Mouse (Mus musculus) retina, adult 2 months (tissue): ENCODE measurements around the gene Myt1l.

ENCODE experiments used
- DNase-seq: peaks from one replicate; pipeline ENCODE4 v3.0.0-alpha.2; 2012; ENCODE audit warnings: low read depth, low spot score

Myt1l gene

DNA sequence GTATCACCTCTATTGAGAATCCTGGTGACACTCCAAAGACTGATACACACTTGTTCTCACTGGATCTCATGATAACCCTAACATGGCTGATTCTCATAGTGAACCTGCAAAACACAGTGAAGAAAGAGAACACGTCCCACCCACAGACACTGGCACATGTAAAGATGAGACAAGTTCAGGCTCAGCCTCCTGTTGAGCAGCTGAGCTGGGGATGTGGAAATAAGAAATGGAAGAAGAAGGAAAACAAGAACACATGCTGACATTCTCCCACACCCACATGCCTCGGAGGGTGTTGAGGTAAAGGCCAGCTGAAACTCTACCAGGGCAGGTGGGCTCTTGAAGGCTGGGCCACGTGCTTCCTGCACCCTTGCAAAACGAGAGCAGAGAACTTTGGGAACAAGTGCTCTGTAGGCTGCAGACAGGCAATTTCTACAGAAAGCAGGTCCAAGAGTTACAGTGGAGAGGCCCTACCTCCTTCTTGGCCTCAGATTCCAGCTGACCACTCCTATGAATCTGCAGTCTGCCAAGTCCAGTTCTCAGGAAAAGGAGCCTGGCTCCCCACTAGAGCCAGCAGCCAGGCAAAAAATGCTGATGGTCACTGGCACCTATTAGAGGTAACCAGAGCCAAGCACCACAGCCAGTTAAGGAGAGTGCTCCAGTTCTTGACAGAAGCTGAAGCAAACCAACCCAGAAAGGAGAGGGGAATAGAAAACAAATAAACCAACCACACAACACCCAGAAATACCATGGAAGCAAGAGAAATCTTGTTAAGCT lies 376.1 kb downstream of the Myt1l start:
- no peak for DNase-seq

DNA sequence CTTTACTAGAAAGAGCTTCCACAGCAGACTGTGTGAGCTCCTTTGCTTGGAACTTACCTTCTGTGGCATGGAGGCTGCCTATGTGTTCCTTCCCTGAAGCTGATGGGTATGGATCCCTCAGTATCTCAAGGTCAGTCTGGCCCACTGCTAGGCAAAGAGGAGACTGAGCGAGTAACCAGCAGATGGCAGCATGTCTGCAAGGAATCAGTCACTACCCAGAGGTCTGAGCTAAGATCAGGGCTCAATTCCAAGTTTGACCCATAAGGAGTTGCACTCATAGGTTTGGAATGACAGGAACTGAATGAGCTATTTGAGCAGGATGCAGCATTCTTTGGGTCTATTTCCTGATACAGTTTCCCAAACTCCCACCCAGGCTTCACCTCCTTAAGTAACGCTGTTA lies 378.9 kb downstream of the Myt1l start:
- DNase-seq = no peak

DNA sequence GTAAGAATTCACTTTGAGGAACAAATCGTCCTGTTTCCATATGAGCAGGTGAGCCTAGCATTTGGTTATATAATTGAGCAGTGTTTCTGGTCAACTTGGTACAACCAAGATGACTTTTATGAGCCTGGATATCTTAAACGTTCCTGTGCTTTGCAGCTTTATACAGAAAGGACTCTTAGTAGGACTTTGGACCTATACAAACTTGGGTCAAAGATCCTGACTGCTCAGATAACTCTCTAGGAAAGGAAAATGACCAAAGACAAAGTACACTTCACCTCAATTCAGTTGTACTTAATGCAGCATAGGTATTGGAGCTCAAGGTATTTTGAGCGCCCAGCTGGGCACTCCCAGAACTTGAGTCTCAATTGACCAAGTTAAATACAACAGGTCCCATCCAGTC lies 388.0 kb downstream of the Myt1l start:
- DNase-seq = no peak

DNA sequence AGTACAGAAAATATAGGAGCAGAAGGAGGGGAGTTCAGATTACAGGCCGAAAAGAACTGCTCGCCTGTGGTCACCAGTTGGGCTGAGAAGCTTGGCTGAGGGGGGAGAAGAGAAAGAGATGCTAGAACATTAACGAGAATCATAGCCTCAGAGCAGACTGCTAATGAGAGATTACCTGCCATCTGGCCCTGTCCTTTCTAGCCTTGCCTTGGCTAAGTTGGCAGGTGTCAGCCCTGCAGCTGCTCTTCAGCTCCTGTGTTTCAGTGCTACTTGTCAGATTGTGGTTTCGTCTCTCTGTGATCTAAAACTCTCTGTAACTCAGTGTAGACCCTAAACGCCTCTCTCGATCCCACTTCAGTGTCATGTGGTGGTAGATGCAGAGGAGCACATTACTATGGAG lies 388.6 kb downstream of the Myt1l start:
- DNase-seq = no peak

DNA sequence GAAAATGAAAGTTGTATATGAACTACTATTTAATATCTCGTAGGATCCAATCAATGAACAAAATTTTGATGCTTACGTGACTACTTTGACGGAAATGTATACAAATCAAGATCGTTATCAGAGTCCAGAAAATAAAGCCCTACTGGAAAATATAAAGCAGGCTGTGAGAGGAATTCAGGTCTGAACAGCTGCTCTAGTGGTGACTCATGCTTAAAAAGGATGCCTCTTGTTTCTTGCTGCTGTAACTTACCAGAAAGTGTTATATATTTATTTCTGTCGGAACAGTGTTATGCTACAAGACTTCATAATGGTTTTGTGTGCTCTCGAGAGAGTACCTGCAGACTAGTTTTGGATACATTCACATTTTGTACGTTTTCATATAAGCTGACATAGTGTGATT lies 392.1 kb downstream of the Myt1l start:
- no peak for DNase-seq

DNA sequence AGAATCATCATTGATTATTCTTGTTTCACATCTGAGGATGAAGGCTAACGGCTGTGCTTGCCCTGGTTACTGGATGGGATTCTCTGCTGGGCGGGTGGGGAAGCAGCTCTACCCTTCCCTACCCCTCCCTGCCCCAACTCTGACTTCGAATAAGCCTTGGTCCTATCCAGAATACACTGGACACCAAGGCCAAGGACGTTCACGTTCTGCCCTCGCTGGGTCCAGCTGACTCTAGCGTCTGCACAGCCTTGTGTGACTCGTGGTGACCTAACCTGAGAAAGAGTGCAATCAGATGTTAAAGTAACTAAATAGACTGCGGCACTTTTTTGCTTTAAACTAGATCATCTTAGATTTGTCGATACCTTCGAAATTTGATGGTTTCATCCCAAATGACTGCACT lies 393.3 kb downstream of the Myt1l start:
- DNase-seq = no peak

DNA sequence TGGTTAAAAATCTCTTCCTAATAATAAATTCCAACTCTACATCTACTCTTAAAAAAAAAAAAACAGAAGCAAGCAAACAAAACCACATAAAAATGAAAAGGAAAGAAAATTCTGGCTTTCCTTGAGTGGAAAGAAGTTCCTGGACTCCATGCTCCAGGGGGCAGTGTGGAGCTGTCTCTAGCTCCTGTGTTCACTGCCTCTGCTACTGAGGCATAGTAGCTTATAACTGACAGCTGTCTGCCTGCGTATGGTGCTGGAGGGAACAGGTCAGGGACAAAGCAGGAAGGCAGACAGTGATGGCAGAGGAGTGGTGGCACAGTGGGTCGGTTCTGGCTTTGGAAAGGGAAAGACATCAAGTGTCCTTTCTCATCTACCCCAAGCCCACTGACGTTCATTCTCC lies 398.7 kb downstream of the Myt1l start:
- no peak for DNase-seq

DNA sequence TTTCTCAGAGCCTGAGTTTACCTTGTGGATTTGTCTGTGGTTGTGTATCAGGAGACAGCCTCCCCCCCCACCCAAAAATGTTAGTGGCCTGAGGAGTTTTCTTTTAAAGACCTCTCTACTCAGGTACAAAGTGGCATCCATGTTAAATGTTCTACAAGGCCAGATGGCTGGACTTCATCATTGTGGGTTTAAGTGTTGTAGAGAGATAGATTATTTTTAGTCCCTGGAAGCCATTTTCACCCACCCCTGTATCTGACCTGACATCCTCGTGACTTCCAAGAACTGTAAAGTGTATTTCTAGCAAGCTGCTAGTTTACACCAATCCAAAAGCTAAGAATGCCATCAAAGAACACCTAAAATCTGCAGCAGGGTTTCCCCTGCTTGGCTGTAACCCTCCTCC lies 402.4 kb downstream of the Myt1l start:
- DNase-seq = no peak

DNA sequence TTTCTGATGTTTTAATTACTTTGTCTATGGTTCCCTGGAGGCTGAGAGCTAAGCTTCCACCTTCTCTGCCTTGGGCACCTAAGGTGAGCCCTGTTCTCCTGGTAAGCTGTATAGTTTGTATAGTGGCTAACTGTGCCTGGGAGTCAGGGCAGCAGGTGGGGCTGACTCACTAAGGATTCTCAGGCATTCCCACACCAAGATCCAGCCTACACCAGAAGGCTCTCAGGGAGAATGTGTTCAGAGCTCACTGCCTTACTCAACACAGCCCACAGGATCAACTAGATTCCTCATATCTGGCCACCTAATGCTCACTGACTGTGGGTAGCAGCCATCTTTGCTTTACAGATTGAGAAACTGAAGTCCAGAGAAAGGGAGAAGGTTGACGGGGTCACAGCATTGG lies 404.8 kb downstream of the Myt1l start:
- no peak for DNase-seq

DNA sequence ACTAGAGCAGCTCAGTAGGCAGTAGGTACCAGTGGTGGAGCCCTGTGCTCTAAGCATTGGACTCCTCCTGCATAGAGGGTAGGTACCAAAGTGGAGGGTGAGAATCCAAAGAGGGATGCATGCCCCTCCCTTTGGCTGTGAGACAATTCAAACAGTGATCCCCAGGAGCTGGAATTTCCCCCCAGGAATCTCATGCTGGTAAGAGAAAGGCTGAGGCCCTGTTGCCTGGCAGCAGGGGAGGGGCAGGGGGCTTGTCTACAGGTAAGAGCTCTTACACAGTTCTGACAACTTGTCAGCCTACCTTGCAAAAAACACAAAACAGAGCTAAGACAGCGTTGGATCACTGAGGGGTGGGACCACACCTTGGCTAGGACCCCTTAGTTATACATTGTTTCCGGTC lies 405.3 kb downstream of the Myt1l start:
- no peak for DNase-seq

DNA sequence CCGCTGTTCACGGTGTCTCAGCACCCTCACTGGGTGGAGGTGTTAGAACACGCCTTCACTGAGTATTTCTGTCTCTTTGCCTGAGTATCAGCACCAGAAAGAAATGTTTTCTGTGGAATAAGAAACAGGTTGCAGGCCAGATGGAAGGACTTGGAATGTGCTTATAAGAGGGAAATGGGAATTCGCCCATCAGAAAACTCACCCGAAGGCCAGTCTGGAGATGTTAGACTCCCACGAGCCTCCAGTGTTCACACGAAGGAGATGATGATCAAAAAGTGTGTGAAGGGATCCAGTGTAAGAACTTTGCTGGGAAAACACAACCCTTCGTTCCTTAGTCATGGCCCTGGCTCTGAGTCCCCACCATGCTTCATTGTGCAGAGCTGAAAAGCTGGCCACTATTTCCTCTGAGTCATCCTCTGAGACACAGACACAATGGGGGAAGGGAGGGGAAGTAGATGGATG lies 406.0 kb downstream of the Myt1l start:
- DNase-seq = no peak

DNA sequence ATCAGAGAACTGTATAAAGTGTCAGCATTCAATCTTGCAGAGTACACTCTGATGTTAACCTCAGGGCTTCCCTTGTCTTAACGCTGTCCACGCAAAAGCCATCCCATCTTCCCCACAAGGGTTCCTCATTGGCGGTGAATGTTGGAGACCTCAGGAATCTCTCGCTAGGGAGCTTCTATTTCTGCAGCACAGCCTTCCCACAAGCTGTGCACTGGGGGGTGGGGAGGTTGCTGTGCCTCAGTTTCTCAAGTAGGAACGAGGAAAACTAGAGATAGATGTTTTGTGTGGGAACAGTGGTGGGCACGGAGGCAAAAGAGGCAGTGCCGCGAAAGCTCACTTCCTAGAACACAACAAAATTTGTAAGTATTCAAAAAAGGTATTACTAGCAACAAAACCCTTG lies 409.1 kb downstream of the Myt1l start, which contains the start of gene Pxdn:
Gene Pxdn (plus strand): TSS at position 301 of the 400 bp plus-strand sequence.
- no peak for DNase-seq

DNA sequence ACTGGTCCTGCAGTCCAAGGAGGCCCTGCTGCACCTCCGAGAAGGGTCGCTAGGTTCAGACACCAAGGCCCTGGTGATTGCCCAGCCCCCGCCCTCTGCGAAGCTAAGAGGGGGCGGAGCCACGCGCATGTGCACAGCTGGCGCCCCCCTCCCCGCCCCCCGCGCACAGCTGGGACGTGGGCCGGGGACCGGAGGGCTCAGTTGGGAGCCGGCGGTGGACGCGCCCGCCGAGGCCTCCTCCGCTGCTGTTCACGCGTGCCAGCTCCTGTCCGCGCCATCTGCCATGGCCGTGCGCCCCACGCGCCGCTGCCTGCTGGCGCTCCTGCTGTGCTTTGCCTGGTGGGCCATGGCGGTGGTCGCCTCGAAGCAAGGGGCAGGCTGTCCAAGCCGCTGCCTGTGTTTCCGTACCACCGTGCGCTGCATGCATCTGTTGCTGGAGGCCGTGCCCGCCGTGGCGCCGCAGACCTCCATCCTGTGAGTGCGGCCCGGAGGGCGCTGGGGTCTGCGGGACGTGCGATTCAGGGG lies 409.7 kb downstream of the Myt1l start:
- no peak for DNase-seq

DNA sequence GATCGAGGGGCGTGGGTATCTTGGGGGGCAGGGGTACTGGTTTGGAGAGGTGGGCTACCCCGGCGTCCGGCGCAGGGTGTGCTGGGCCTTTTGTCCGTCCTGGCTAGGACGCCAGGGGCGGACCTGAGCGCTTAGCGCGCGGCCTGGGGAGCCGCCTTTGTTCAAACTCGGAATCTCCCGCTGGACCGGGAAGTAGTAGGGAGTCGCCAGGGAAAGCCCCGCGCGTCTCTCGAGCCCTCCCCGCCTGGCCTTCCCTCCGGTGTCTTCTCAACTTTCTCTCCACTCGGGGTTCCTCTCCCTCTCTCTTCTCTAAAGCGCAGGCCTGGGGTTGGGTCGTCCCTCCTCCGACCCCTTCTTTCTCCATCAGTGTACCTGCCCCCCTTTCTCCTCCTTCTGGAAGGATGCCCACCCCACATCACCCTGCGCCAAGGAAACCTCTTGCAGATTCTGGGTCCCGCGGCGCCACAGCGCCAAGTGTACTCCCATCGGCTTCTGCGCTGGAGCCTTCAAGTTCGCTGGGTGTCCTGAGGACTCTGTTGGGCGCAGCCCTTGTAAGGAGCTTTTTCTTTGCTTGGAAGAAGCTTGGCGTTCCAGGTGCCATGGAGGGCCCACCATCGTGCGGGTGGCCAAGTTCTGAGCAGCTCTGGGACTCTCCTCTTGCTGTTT lies 410.3 kb downstream of the Myt1l start:
- no peak for DNase-seq

DNA sequence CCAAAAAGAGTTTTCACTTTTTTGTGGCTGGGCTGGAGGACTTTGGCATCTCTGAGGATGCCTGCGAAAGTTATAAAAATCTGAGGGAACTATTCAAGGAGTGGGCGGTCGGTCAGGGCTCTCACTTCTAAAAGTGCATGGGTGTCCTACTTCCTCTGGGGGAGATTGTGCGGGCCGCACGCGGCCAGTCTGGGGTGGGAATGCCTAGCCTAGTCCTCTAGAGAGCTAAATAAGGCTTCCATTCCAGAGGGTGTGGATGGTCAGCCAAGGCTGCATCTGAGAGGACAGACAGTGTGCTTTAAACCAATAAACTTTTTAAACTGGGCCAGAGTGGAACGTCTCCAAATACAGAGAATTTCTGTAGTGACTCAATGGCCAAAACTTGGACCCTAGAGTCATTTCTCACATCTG lies 411.1 kb downstream of the Myt1l start:
- DNase-seq = no peak

DNA sequence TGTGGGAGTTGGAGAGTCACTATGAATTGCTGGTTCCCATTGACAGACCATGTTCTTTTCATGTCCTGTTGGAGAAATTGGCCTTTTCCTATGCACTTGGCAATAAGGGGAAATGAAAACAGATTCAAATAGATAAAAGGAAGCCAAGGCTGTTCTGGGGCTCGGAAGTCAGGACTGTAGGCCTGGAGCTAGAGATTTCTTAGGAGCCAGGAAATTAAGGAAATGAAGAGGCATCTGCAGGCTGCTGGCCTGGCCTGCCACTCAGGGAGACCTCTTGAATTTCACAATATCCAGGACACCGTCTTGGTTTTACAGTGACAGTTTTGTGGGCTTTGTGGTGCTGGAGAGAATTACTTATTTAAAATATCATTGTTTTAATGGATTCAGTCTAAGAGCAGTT lies 414.3 kb downstream of the Myt1l start:
- no peak for DNase-seq

DNA sequence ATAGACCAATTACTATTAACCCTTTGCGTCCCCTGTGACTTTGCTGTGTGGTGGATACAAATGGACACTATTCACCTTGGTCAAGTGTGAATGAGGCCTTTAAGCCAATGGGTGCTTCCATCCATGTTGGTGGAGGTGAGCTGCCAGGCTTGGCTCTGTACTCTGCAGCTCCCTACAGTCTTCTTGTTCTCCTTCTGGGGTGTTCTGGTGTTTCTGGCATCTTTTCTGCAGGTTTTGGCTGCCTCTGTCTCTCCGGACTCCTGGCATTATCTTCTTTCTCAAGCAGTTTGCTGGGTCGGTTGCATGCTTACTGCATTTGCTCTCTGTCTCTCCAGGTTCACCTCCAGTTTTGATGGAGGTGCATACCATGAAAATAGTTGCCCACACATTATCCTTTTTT lies 416.5 kb downstream of the Myt1l start:
- no peak for DNase-seq

DNA sequence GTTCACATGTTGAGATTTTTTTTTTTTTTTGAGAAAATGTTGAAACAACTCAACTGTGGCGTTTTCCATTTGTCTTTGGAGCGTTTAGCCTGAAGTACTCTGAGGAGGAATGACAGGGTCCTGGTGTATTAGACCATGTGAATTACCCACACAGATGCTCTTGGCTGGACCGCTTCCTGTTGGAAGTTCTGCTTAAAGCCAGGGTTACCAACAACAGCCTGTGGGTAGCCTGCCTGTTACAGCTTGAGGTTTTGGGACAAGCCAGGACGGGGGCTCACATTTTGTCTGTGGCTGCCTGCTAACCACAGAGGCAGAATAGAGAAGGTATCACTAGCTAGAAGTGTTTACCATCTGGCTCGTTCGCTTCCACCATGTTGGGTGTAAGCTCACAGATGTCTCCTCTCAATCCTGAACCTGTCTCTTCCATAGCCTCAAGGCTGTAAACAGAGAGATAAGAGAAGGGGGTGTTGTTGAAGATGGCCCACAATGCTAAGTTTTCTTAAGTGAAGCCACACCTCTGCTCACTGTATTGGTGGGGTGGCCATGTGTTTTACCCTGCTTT lies 417.1 kb downstream of the Myt1l start:
- DNase-seq = no peak

DNA sequence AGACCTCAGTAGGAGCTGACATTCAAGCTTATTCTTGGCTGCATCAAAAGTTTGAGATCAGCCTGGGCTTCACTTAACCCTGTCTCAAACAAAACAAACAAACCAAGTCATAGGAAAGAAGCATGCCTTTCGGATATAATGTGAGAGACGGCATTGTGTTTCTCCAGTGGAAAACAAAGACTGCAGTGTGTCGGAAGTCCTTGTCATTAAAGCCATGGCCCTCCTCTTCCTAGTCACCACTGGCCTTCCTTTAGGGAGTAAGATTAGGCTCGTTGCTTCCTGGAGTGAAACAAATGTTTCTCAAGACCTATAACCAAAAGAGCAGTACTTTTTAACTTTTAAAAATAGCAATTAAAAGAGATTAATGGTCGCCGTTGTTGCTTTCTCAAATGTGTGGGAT lies 422.9 kb downstream of the Myt1l start:
- DNase-seq = no peak

DNA sequence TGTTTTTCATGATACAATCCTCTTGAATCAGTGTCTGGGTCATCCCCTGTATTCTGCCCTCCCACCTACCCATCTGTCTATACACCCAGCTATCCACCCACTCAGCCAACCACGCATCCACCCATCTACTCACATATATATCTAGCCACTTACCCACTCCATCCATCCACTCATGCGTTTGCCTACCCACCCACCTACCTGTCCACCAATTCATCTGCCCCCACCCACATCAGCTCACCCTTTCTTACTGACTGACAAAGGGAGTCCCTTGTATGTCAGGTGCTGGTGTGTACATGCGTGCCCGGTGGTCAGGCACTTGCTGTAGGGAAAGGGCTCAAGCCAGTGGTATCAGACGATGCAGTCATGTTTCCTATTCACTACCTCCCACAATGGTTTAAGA lies 423.3 kb downstream of the Myt1l start:
- no peak for DNase-seq

DNA sequence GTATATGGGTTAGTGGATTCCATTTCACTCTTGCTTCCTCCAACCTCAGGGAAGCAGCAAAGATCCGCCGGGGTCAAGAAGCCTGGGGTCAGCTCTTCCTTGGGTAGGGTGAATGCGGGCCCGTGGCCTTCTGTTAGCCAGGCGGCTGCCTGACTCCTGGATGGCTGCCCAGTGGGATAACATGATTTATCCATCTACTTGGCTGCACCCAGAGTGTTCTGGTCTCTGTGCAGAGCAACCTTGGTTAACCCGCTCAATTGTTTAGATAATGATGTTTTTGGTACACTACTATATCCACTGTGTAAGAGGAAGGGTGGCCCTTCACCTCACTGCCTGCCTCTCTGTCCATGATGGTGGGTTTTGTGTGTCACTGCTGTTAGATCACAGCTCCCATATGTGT lies 423.9 kb downstream of the Myt1l start:
- DNase-seq = no peak

DNA sequence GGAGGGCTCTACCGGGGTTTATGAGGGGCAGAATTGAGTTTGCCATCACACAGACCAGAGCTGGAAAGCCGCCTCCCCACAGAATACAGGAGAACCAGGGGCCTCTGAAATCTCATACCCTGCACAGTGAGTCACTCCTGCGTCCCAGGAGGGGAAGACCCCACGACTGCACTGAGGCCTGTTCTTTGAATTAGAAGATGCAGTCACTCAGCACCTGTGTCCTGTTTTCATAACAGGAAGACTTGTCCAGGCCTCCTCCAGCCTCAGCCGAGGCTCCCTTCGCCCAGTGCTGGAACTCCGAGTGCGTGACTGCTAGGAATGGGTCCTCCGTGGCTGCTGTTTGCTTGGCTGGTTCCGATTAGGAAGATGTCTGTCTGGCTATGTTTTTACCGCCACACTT lies 425.8 kb downstream of the Myt1l start:
- no peak for DNase-seq

DNA sequence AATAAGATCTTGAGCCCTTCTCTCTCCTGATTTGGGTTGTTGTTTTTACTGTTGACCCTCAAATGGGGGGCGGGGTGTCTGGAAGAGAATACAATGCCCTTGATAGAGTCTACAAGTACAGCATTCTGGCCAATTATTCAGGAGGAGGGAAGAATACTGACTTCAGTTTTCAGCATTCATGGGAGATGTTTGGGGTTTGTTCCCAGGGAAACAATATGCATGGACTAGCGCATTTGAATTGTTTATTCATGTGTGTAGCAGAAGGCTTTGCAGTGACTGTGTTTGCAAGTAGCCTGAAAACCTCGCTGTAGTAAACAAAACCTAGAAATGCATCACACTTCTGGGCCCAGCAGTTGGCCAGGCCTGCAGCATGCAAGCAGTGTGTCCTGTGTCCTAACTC lies 426.3 kb downstream of the Myt1l start:
- no peak for DNase-seq
